In genomic region chr2:31297602-31298268, GRCm38 (mm10) we compare ENCODE assay signal across 1 mouse cellular context.
TF ChIP-seq lines count a peak whose summit lies in the region.

No protein-coding gene starts in this region.

TF ChIP-seq in CH12.LX, 34 proteins besides CTCF, POLR2A, EP300 and RAD21 (continued from another document):
- TF ChIP-seq RCOR1 (conservative IDR thresholded peaks at IDR 0.05; ENCODE audit: low read depth, low read length), result no peak
- TF ChIP-seq HCFC1 (IDR thresholded peaks at IDR 0.05; ENCODE audit: low read depth, low read length), result peak; percentile 92
- no peak for TF ChIP-seq NRF1 (IDR thresholded peaks at IDR 0.05; ENCODE audit: low read depth, low read length)
- no peak for TF ChIP-seq TBP (conservative IDR thresholded peaks at IDR 0.05; ENCODE audit: low read depth, low read length)
- peak; percentile 88; the same call in 1 of the 2 replicates for TF ChIP-seq KAT2A (IDR thresholded peaks at IDR 0.05; ENCODE audit: insufficient replicate concordance, low read length)
- peak; percentile 85 for TF ChIP-seq USF2 (conservative IDR thresholded peaks at IDR 0.05; ENCODE audit: low read depth, low read length)
- no peak for TF ChIP-seq BHLHE40 (IDR thresholded peaks at IDR 0.05; ENCODE audit: low read depth, low read length)
- TF ChIP-seq ELF1 (IDR thresholded peaks at IDR 0.05; ENCODE audit: low read depth, low read length), result peak; percentile 74
- TF ChIP-seq MAX (IDR thresholded peaks at IDR 0.05; ENCODE audit: low read length), result peak; percentile 77
